9 mouse cellular contexts compared by ENCODE assay signal in the genomic region with DNA sequence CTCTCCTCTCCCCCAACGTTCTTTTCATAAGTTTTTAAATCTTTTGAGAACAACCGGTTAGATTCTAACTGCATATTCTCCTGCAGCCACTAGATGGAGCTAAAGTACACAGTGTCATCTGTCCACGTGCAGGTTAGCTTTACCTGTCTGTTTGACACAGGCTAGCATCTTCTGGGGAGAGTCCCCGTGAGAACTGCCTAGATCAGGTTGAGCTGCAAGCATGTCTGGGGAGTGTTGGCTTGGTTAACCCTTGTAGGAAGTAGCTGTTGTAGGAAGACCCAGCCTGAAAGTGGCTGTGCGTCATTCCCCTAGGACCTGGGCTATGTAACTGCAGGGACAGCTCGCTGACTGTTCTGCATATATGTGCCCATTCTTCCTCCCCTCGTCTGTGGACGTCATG.
DNase-seq lines count a peak whose midpoint lies in the region; ATAC-seq and TF ChIP-seq lines count a peak whose summit lies in the region.
"Had no signal": no experiment of that assay in that cellular context is flagged by ENCODE, and none has a peak within 500 bp of the region (broad histone marks: within the 10 kb centered on the region; RNA-seq: fewer than 3 reads in every experiment).

No protein-coding gene starts in this region.

- no peak overlapping the region for H3K27ac ChIP-seq in liver, postnatal 0 days (ENCODE audit: low read depth)
- H3K27ac ChIP-seq in liver, embryonic 11.5 days (ENCODE audit: low read depth, low read length): no peak overlapping the region
- no peak overlapping the region for H3K27ac ChIP-seq in kidney, adult 2 months (ENCODE audit: insufficient read depth, low read depth, low read length)
- no peak overlapping the region for H3K27ac ChIP-seq in midbrain, embryonic 10.5 days (replicated peaks)
- H3K27ac ChIP-seq: limb, embryonic 15.5 days had no signal

- no peak for TF ChIP-seq POLR2A in kidney, adult 2 months (IDR thresholded peaks at IDR 0.05; ENCODE audit: low read depth, low read length)

- no peaks in the 10 kb centered on the region for H3K4me1 ChIP-seq in liver, postnatal 0 days (ENCODE audit: insufficient read depth)
- H3K4me1 ChIP-seq in liver, embryonic 11.5 days (replicated peaks; ENCODE audit: control insufficient read depth, insufficient read depth, low read length): 0 out of 2 replicates have a peak, but pooled peaks cover 2% of the 10 kb centered on the region
- H3K4me1 ChIP-seq in kidney, adult 2 months (ENCODE audit: control insufficient read depth, insufficient read depth, low read length): no peaks in the 10 kb centered on the region
- no peaks in the 10 kb centered on the region for H3K4me1 ChIP-seq in midbrain, embryonic 10.5 days
- H3K4me1 ChIP-seq: limb, embryonic 15.5 days had no signal

- no peak overlapping the region for H3K9ac ChIP-seq in liver, postnatal 0 days (replicated peaks)
- H3K9ac ChIP-seq in liver, embryonic 11.5 days (ENCODE audit: low read depth, low read length): no peak overlapping the region
- H3K9ac ChIP-seq: limb, embryonic 15.5 days had no signal

- in situ Hi-C loops in Patski (cut with MboI; ENCODE audit: low pct_unique_long_range_greater_than_20kb): loop anchor here (5.0 to 10.0 kb wide), 2 partner anchors 282 to 369 kb away; a partner anchor contains a TSS

- no peaks in the 10 kb centered on the region for H3K36me3 ChIP-seq in liver, postnatal 0 days (replicated peaks; ENCODE audit: insufficient read depth, low read length)
- no peaks in the 10 kb centered on the region for H3K36me3 ChIP-seq in liver, embryonic 11.5 days (ENCODE audit: control insufficient read depth, insufficient read depth, low read length)
- H3K36me3 ChIP-seq in kidney, adult 2 months (ENCODE audit: control insufficient read depth, insufficient read depth, low read length): no peaks in the 10 kb centered on the region
- no peaks in the 10 kb centered on the region for H3K36me3 ChIP-seq in midbrain, embryonic 10.5 days
- H3K36me3 ChIP-seq: limb, embryonic 15.5 days had no signal

- TF ChIP-seq CTCF in liver, postnatal 0 days (IDR thresholded peaks at IDR 0.05; ENCODE audit: low read depth): peak; percentile 87
- peak; percentile 80 for TF ChIP-seq CTCF in Patski (IDR thresholded peaks at IDR 0.05)
- peak; percentile 50 for TF ChIP-seq CTCF in kidney, adult 2 months (conservative IDR thresholded peaks at IDR 0.05; ENCODE audit: insufficient read depth, insufficient read length, low read depth, low read length)

- no peak overlapping the region for H3K4me2 ChIP-seq in liver, postnatal 0 days (ENCODE audit: low read depth, low read length)
- no peak overlapping the region for H3K4me2 ChIP-seq in liver, embryonic 11.5 days
- H3K4me2 ChIP-seq: limb, embryonic 15.5 days had no signal

- 20% methylated on average over 8 of the region's 8 CpGs for WGBS in liver, postnatal 0 days (ENCODE audit: insufficient replicate concordance)
- 29% methylated on average over 8 of the region's 8 CpGs for WGBS in liver, embryonic 11.5 days
- WGBS in kidney, adult 2 months: 23% methylated on average over 8 of the region's 8 CpGs
- 32% methylated on average over 8 of the region's 8 CpGs for WGBS in midbrain, embryonic 10.5 days

- TF ChIP-seq EP300 in liver, postnatal 0 days (IDR thresholded peaks at IDR 0.05; ENCODE audit: low read depth): no peak

- no peaks in the 10 kb centered on the region for H3K9me3 ChIP-seq in liver, postnatal 0 days (ENCODE audit: low read length)
- no peaks in the 10 kb centered on the region for H3K9me3 ChIP-seq in liver, embryonic 11.5 days (ENCODE audit: control insufficient read depth, low read length)
- no peaks in the 10 kb centered on the region for H3K9me3 ChIP-seq in midbrain, embryonic 10.5 days (replicated peaks)
- H3K9me3 ChIP-seq: limb, embryonic 15.5 days had no signal

- H3K27me3 ChIP-seq in liver, postnatal 0 days (ENCODE audit: insufficient read depth, low read length): no peaks in the 10 kb centered on the region
- no peaks in the 10 kb centered on the region for H3K27me3 ChIP-seq in liver, embryonic 11.5 days (replicated peaks; ENCODE audit: control insufficient read depth, insufficient read depth, low read length)
- peaks cover 6% of the 10 kb centered on the region for H3K27me3 ChIP-seq in Patski
- no peaks in the 10 kb centered on the region for H3K27me3 ChIP-seq in kidney, adult 2 months (replicated peaks; ENCODE audit: control insufficient read depth, insufficient read depth, low read length)
- no peaks in the 10 kb centered on the region for H3K27me3 ChIP-seq in midbrain, embryonic 10.5 days (ENCODE audit: low read depth, poor library complexity, severe bottlenecking)
- H3K27me3 ChIP-seq: limb, embryonic 15.5 days had no signal

- DNase-seq in liver, postnatal 0 days: no peak
- DNase-seq in liver, embryonic 11.5 days (ENCODE audit: low spot score): no peak
- DNase-seq in Patski (ENCODE audit: low read depth, low spot score): no peak
- peak; percentile 14 to 35 for DNase-seq in cerebellum, postnatal 36 days
- peak; percentile 37 for DNase-seq in kidney, adult 2 months
- peak; percentile 25 for DNase-seq in midbrain, embryonic 10.5 days (ENCODE audit: low spot score)
- DNase-seq in thymus, postnatal 25 days: peak; percentile 26
- DNase-seq in gastrocnemius, adult 8-10 months (ENCODE audit: low spot score in 2 of 2): no peak

- ATAC-seq in liver, postnatal 0 days: no peak
- ATAC-seq in liver, embryonic 11.5 days (replicated peaks; ENCODE audit: low FRiP score): no peak
- ATAC-seq in Patski: no peak

- CTCF ChIA-PET in Patski (lab: Charles Lee): interaction anchor here (0.7 to 3.1 kb wide), 26 partner anchors 12 to 430 kb away, joined by 3 to 23 read pairs (median 4); a partner anchor contains a TSS

- H3K4me3 ChIP-seq in liver, postnatal 0 days (ENCODE audit: low read depth, low read length): no peak overlapping the region
- H3K4me3 ChIP-seq in liver, embryonic 11.5 days (ENCODE audit: low read depth, low read length): no peak overlapping the region
- H3K4me3 ChIP-seq in kidney, adult 2 months (ENCODE audit: insufficient read depth, low read depth, low read length): no peak overlapping the region
- no peak overlapping the region for H3K4me3 ChIP-seq in midbrain, embryonic 10.5 days
- H3K4me3 ChIP-seq: limb, embryonic 15.5 days had no signal

- POLR2A ChIA-PET in Patski (lab: Charles Lee): no interaction called here

Comparison
In these comparisons a context has a peak if more than half of its experiments do, and no peak if none do; other contexts are left out.
1. DNase-seq: peak in cerebellum, postnatal 36 days (2 of 2), kidney, adult 2 months (single experiment), midbrain, embryonic 10.5 days (single experiment) and thymus, postnatal 25 days (single experiment); none in liver, postnatal 0 days (single experiment), liver, embryonic 11.5 days (single experiment), Patski (single experiment) and gastrocnemius, adult 8-10 months (0 of 2).
2. Peak in every context shown above with its lines, with median percentiles within 50 percentile points of each other: CTCF ChIP-seq.